ENCODE assay signal across 11 mouse cellular contexts in the genomic region with DNA sequence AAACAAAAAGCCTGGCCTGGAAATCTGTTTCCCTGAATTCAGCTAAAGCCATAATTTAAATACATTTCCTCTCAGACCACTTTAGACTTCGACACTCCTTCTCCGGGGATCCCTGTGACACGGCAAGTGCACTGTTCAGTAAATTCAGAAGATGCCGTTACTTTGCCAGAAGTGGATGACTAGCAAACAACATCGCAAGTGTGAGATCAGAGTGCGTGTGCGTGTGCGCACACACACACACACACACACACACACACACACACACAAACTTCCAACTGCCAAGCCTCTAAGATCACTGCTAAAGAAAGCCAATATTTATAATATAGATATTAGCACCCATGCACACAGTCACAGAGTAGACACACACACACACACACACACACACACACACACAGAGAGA. TPM values are rescaled to one million over a fixed set of nuclear protein-coding genes. Genes with fewer than 3 reads are reported as not detected.
DNase-seq lines count a peak whose midpoint lies in the region; ATAC-seq and TF ChIP-seq lines count a peak whose summit lies in the region.
"Had no signal": no experiment of that assay in that cellular context is flagged by ENCODE, and none has a peak within 500 bp of the region (broad histone marks: within the 10 kb centered on the region; RNA-seq: fewer than 3 reads in every experiment).

No protein-coding gene starts in this region.

- intact Hi-C loops in gastrocnemius, adult 2 months (cut with DNase I) = no loop called here
- intact Hi-C loops in left cerebral cortex, postnatal 25 days (cut with DNase I) = no loop called here

- no peak for TF ChIP-seq CTCF in gastrocnemius, adult 2 months (IDR thresholded peaks at IDR 0.05)
- TF ChIP-seq CTCF in hindbrain, postnatal 0 days (IDR thresholded peaks at IDR 0.05; ENCODE audit: low read depth) = no peak

- ATAC-seq in lung, embryonic 16.5 days (ENCODE audit: low read depth) = no peak
- ATAC-seq in hindbrain, postnatal 0 days = no peak
- no peak for ATAC-seq in neural tube, embryonic 15.5 days (ENCODE audit: low FRiP score)

- H3K9me3 ChIP-seq in lung, embryonic 16.5 days (ENCODE audit: control insufficient read depth, low read length) = no peaks in the 10 kb centered on the region
- no peaks in the 10 kb centered on the region for H3K9me3 ChIP-seq in hindbrain, postnatal 0 days (ENCODE audit: low read length)
- no peaks in the 10 kb centered on the region for H3K9me3 ChIP-seq in neural tube, embryonic 15.5 days (replicated peaks)

- no peaks in the 10 kb centered on the region for H3K27me3 ChIP-seq in lung, embryonic 16.5 days (ENCODE audit: control insufficient read depth, insufficient read depth, low read depth, low read length)
- H3K27me3 ChIP-seq in hindbrain, postnatal 0 days (ENCODE audit: insufficient read depth, low read length) = no peaks in the 10 kb centered on the region
- peaks cover 17% of the 10 kb centered on the region; the same call in 1 of the 2 replicates for H3K27me3 ChIP-seq in neural tube, embryonic 15.5 days (replicated peaks)

- H3K4me2 ChIP-seq in lung, embryonic 16.5 days (ENCODE audit: low read depth, low read length) = peak overlapping the region; percentile 60
- peak overlapping the region; percentile 53 for H3K4me2 ChIP-seq in hindbrain, postnatal 0 days (ENCODE audit: low read depth, low read length)
- H3K4me2 ChIP-seq in neural tube, embryonic 15.5 days = peak overlapping the region; percentile 51

- H3K4me1 ChIP-seq in lung, embryonic 16.5 days (replicated peaks; ENCODE audit: control insufficient read depth, insufficient read depth, low read length) = peaks cover 6% of the 10 kb centered on the region; the same call in 1 of the 2 replicates
- no peaks in the 10 kb centered on the region; the same call in 1 of the 2 replicates for H3K4me1 ChIP-seq in hindbrain, postnatal 0 days (ENCODE audit: insufficient read depth, low read length)
- H3K4me1 ChIP-seq in neural tube, embryonic 15.5 days = peaks cover 21% of the 10 kb centered on the region

- 45% methylated on average over 8 of the region's 8 CpGs for WGBS in lung, embryonic 16.5 days
- 55% methylated on average over 8 of the region's 8 CpGs for WGBS in hindbrain, postnatal 0 days
- WGBS in neural tube, embryonic 15.5 days = 55% methylated on average over 8 of the region's 8 CpGs

- peak overlapping the region; percentile 85; the same call in 1 of the 2 replicates for H3K27ac ChIP-seq in gastrocnemius, adult 2 months
- H3K27ac ChIP-seq in lung, embryonic 16.5 days (ENCODE audit: low read length) = no peak overlapping the region
- H3K27ac ChIP-seq in hindbrain, postnatal 0 days = no peak overlapping the region
- no peak overlapping the region for H3K27ac ChIP-seq in neural tube, embryonic 15.5 days (replicated peaks)

- peak overlapping the region; percentile 73 for H3K4me3 ChIP-seq in gastrocnemius, adult 2 months
- H3K4me3 ChIP-seq in lung, embryonic 16.5 days (ENCODE audit: low read length) = peak overlapping the region; percentile 37; the same call in 1 of the 2 replicates
- H3K4me3 ChIP-seq in hindbrain, postnatal 0 days (ENCODE audit: low read length) = peak overlapping the region; percentile 29
- H3K4me3 ChIP-seq in neural tube, embryonic 15.5 days (replicated peaks) = peak overlapping the region; percentile 28

- no peak for DNase-seq in gastrocnemius, adult 2 months
- DNase-seq in gastrocnemius, postnatal 4 days (ENCODE audit: low spot score in 2 of 2) = no peak
- no peak for DNase-seq in lung, postnatal 36 days
- DNase-seq in hindbrain, postnatal 0 days (ENCODE audit: low spot score) = no peak
- no peak for DNase-seq in spleen, adult 12 weeks (ENCODE audit: low spot score)
- DNase-seq in left cerebral cortex, postnatal 25 days (ENCODE audit: low spot score in 2 of 2) = no peak

- H3K9ac ChIP-seq in lung, embryonic 16.5 days (ENCODE audit: low read length) = no peak overlapping the region; the same call in 1 of the 2 replicates
- H3K9ac ChIP-seq in hindbrain, postnatal 0 days (replicated peaks; ENCODE audit: low read length) = no peak overlapping the region; the same call in 1 of the 2 replicates
- no peak overlapping the region for H3K9ac ChIP-seq in neural tube, embryonic 15.5 days (replicated peaks)

- no peaks in the 10 kb centered on the region for H3K36me3 ChIP-seq in lung, embryonic 16.5 days (ENCODE audit: control insufficient read depth, insufficient read depth, low read length)
- H3K36me3 ChIP-seq in hindbrain, postnatal 0 days (ENCODE audit: insufficient read depth, low read length) = no peaks in the 10 kb centered on the region
- no peaks in the 10 kb centered on the region for H3K36me3 ChIP-seq in neural tube, embryonic 15.5 days

RNA-seq across cellular contexts. Expression of a gene that starts 3.7 kb away (rescaled TPM):
- total RNA-seq in gastrocnemius, adult 2 months (2021) = 1 to 10 TPM in 1 of 2 experiments, under 1 TPM in 1; 0.59 to 2.2 TPM
- 1 to 10 TPM in 1 of 2 experiments, under 1 TPM in 1; 0.86 to 1.1 TPM for total RNA-seq in gastrocnemius, postnatal 4 days (2021)
- 1.4 TPM in 2 replicates for polyA plus RNA-seq in lung, embryonic 16.5 days (2015; fragmentation: Nextera tagmentation; extraction: Ambion mirVana)
- total RNA-seq in hindbrain, postnatal 0 days (2014; rRNA removed) = 0.36 and 0.89 TPM in 2 replicates
- polyA plus RNA-seq in hindbrain, postnatal 0 days (2015; fragmentation: Nextera tagmentation; extraction: Ambion mirVana) = 0.45 and 0.46 TPM in 2 replicates
- 0.46 and 0.63 TPM in 2 replicates for polyA plus RNA-seq in neural tube, embryonic 15.5 days (2015; fragmentation: Nextera tagmentation; extraction: Ambion mirVana)
- 1 to 10 TPM in 1 of 2 experiments, not detected in 1; 1.1 TPM for total RNA-seq in left cerebral cortex, postnatal 25 days (2021)

RNA-seq across cellular contexts. Expression of a gene that starts 30.6 kb away (rescaled TPM):
- total RNA-seq in gastrocnemius, adult 2 months (2021) = not detected
- total RNA-seq in gastrocnemius, postnatal 4 days (2021) = not detected
- not detected in 2 replicates for polyA plus RNA-seq in lung, embryonic 16.5 days (2015; fragmentation: Nextera tagmentation; extraction: Ambion mirVana)
- total RNA-seq in hindbrain, postnatal 0 days (2014; rRNA removed) = not detected in 2 replicates
- not detected in 2 replicates for polyA plus RNA-seq in hindbrain, postnatal 0 days (2015; fragmentation: Nextera tagmentation; extraction: Ambion mirVana)
- polyA plus RNA-seq in neural tube, embryonic 15.5 days (2015; fragmentation: Nextera tagmentation; extraction: Ambion mirVana) = not detected in 2 replicates
- under 1 TPM in 1 of 2 experiments, not detected in 1; 0.37 TPM for total RNA-seq in left cerebral cortex, postnatal 25 days (2021)
- total RNA-seq: gastrocnemius, adult 18-20 months; left cerebral cortex, postnatal 36 days had no signal
- polyA plus RNA-seq: thymus, postnatal 0 days had no signal
